Mouse (Mus musculus) heart, embryonic 16.5 days (tissue): ENCODE results near the gene Adamts6. TPM values are rescaled to one million over a fixed set of nuclear protein-coding genes. Genes with fewer than 3 reads are reported as not detected.

Experiments used
- ATAC-seq: fragments of 200-750 bp; cut with Nextera tagmentation; replicated peaks from 2 replicates; pipeline ENCODE4 v1.8.0; 2017; ENCODE audit warnings: moderate number of reproducible peaks; ENCODE audit not compliant: insufficient read depth, low FRiP score; ENCODE audit errors: extremely low read depth
- H3K27ac ChIP-seq: fragments of 300-500 bp; sonication (generic); 2 replicates; pipeline ENCODE4 v1.5.1; 2014; ENCODE audit warnings: mild to moderate bottlenecking, low read length, control low read depth, moderate library complexity
- H3K27me3 ChIP-seq: fragments of 300-500 bp; sonication (generic); 2 replicates; pipeline ENCODE4 v1.6.1; 2014; ENCODE audit warnings: low read length, mixed read lengths; ENCODE audit not compliant: control insufficient read depth, insufficient read depth
- H3K36me3 ChIP-seq: fragments of 300-500 bp; sonication (generic); 2 replicates; pipeline ENCODE4 v1.6.1; 2014; ENCODE audit not compliant: control insufficient read depth, insufficient read depth
- H3K4me1 ChIP-seq: fragments of 300-500 bp; sonication (generic); 2 replicates; pipeline ENCODE4 v1.6.1; 2014; ENCODE audit warnings: low read length, mixed read lengths; ENCODE audit not compliant: control insufficient read depth, insufficient read depth
- H3K4me2 ChIP-seq: fragments of 300-500 bp; sonication (generic); 2 replicates; pipeline ENCODE4 v1.6.1; 2014; ENCODE audit warnings: low read depth, mild to moderate bottlenecking, control low read depth, low read length
- H3K4me3 ChIP-seq: fragments of 300-500 bp; sonication (generic); 2 replicates; pipeline ENCODE4 v1.5.1; 2014; ENCODE audit warnings: mild to moderate bottlenecking, control low read depth, low read length
- H3K9ac ChIP-seq: fragments of 300-500 bp; sonication (generic); 2 replicates; pipeline ENCODE4 v1.6.1; 2014; ENCODE audit warnings: low read length, control low read depth
- H3K9me3 ChIP-seq: fragments of 300-500 bp; sonication (generic); replicated peaks from 2 replicates; pipeline ENCODE4 v1.6.1; 2016; ENCODE audit warnings: low read length; ENCODE audit not compliant: control insufficient read depth
- WGBS: fragments of 180-500 bp; shearing (Covaris S2); extraction: QIAGEN DNeasy Blood & Tissue Kit; methylation state at CpG from one replicate; pipeline ENCODE4 v1.1.7; 2014; 5-methylcytosine and 5-hydroxymethylcytosine counted together
- polyA plus RNA-seq: library from polyadenylated mRNA; unstranded; fragments of >200 nt; fragmentation: Nextera tagmentation; extraction: Ambion mirVana; gene quantifications from 2 replicates; pipeline ENCODE4 v1.2.1, GENCODE M21; 2015

Gene Adamts6
- polyA plus RNA-seq, 1 experiment from 2014 or later, result 5.7 TPM

DNA sequence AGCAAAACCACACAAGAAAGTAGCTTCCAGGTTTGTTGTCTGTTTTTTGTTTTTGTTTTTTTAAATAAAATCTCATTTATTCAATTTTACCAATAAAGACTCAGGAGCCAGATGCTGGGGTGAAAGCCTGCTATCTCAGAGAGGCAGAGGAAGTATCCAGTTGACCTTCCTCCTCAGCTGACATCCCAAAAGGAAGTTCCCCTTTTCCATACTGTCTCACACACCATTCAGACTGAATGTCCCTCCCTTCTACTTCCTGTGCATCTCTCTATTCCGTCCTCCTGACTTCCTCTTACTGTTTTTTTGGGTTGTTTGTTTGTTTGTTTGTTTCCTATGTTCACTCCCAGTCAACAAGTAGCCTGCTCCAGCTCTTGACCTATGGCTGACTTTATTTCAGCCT, 216.4 kb downstream of the Adamts6 start:
- H3K9ac ChIP-seq, result no peak overlapping the region
- no peak overlapping the region for H3K4me2 ChIP-seq
- no peaks in the 10 kb centered on the region for H3K4me1 ChIP-seq
- no peaks in the 10 kb centered on the region for H3K27me3 ChIP-seq
- H3K36me3 ChIP-seq, result no peaks in the 10 kb centered on the region
- H3K4me3 ChIP-seq, result no peak overlapping the region
- ATAC-seq, result no peak
- no peak overlapping the region for H3K27ac ChIP-seq
- no peaks in the 10 kb centered on the region for H3K9me3 ChIP-seq
- WGBS, result 66% methylated on average over 1 of the region's 1 CpGs

GRCm38 (mm10) chr13:104506165-104506875, 218.7 kb downstream of the Adamts6 start:
- no peaks in the 10 kb centered on the region for H3K27me3 ChIP-seq
- H3K4me2 ChIP-seq, result no peak overlapping the region
- no peaks in the 10 kb centered on the region for H3K9me3 ChIP-seq
- H3K4me3 ChIP-seq, result no peak overlapping the region
- no peak overlapping the region for H3K9ac ChIP-seq
- WGBS, result 74% methylated on average over 6 of the region's 6 CpGs
- no peak overlapping the region for H3K27ac ChIP-seq
- H3K36me3 ChIP-seq, result no peaks in the 10 kb centered on the region
- no peak for ATAC-seq
- H3K4me1 ChIP-seq, result no peaks in the 10 kb centered on the region

DNA sequence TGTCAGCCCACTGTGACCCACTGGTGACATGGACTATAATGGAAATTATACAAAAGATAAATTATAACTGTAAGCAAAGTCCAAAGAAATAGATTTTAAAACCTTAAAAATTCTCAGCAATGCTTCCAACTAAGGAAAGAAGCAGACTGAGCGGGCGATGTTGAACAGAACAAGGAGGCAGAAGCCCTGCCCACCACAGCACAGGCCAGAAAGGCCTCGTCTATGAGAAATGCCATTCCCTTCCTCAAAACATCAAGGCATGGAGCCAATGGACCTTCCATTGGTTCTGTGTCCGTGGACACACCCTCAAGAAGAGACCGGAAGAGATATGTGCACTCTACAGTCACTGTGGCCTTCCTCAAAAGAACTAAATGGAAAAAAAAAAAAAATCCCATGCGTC, 220.0 kb downstream of the Adamts6 start:
- Histone ChIP-seq H3K4me2 (no peak overlapping the region), H3K4me1 (no peaks in the 10 kb centered on the region), H3K27ac (no peak overlapping the region), H3K9me3 (no peaks in the 10 kb centered on the region), H3K9ac (no peak overlapping the region), H3K4me3 (no peak overlapping the region), H3K36me3 (no peaks in the 10 kb centered on the region), H3K27me3 (no peaks in the 10 kb centered on the region)
- 82% methylated on average over 6 of the region's 6 CpGs for WGBS
- ATAC-seq, result no peak

GRCm38 (mm10) chr13:104509561-104510493, 222.2 kb downstream of the Adamts6 start:
- no peaks in the 10 kb centered on the region for H3K36me3 ChIP-seq
- 64% methylated on average over 26 of the region's 26 CpGs for WGBS
- no peak overlapping the region for H3K9ac ChIP-seq
- no peaks in the 10 kb centered on the region for H3K4me1 ChIP-seq
- H3K9me3 ChIP-seq, result no peaks in the 10 kb centered on the region
- H3K27me3 ChIP-seq, result no peaks in the 10 kb centered on the region
- no peak for ATAC-seq
- no peak overlapping the region for H3K27ac ChIP-seq
- 0 out of 2 replicates have a peak overlapping the region, but pooled peaks have one; percentile 2 for H3K4me2 ChIP-seq
- no peak overlapping the region for H3K4me3 ChIP-seq

GRCm38 (mm10) chr13:104510766-104511165, 223.1 kb downstream of the Adamts6 start:
- Histone ChIP-seq H3K27ac (no peak overlapping the region), H3K4me2 (no peak overlapping the region), H3K4me3 (no peak overlapping the region), H3K9ac (no peak overlapping the region), H3K27me3 (no peaks in the 10 kb centered on the region), H3K4me1 (no peaks in the 10 kb centered on the region), H3K36me3 (no peaks in the 10 kb centered on the region), H3K9me3 (no peaks in the 10 kb centered on the region)
- 74% methylated on average over 5 of the region's 5 CpGs for WGBS
- ATAC-seq, result no peak

GRCm38 (mm10) chr13:104515054-104515453, 227.4 kb downstream of the Adamts6 start:
- Histone ChIP-seq H3K9me3 (no peaks in the 10 kb centered on the region), H3K27ac (no peak overlapping the region), H3K9ac (no peak overlapping the region), H3K4me3 (no peak overlapping the region), H3K36me3 (no peaks in the 10 kb centered on the region), H3K4me1 (peaks cover 13% of the 10 kb centered on the region), H3K27me3 (no peaks in the 10 kb centered on the region), H3K4me2 (no peak overlapping the region)
- ATAC-seq, result no peak
- 100% methylated on average over 1 of the region's 1 CpGs for WGBS

- WGBS, result 67% methylated on average over 4 of the region's 4 CpGs
- H3K27me3 ChIP-seq, result no peaks in the 10 kb centered on the region
- H3K9ac ChIP-seq, result no peak overlapping the region
- H3K4me3 ChIP-seq, result no peak overlapping the region
- no peak for ATAC-seq
- H3K36me3 ChIP-seq, result no peaks in the 10 kb centered on the region
- H3K4me1 ChIP-seq, result peaks cover 13% of the 10 kb centered on the region
- H3K4me2 ChIP-seq, result no peak overlapping the region
- no peak overlapping the region for H3K27ac ChIP-seq
- H3K9me3 ChIP-seq, result peaks cover 3% of the 10 kb centered on the region
Measured at GRCm38 (mm10) chr13:104516146-104516545, 228.5 kb downstream of the Adamts6 start.

DNA sequence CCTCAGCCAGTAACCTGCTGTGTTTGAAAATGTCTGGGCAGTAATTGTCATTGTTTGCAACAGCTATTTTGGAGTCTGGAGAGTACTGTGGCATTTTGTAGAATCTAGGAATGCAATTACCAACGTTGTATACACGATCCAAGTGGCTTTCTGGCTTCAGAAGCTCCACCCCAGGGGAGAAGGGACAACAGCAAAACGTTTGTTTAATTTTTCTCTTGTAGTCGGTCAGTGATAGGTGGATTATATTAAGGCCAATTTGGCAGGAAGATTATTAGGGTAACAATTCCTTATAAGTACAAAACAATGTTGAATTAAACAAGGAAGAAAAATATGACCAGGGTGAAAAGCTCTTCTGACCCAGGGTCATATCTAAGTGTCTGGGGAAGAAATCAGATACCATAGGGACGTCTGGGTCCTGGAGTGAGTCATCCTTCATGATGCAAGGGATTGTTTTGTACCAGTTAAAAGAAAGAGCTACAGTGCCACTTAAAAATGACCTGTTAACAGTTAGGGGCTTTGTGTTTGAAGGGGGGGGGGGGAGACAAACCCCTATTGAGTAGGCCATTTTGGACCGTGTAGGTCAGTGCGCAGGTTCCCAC, 229.2 kb downstream of the Adamts6 start:
- Histone ChIP-seq H3K27me3 (no peaks in the 10 kb centered on the region), H3K36me3 (no peaks in the 10 kb centered on the region), H3K9me3 (peaks cover 3% of the 10 kb centered on the region), H3K9ac (no peak overlapping the region), H3K4me1 (peaks cover 13% of the 10 kb centered on the region), H3K4me2 (no peak overlapping the region), H3K4me3 (no peak overlapping the region), H3K27ac (0 out of 2 replicates have a peak overlapping the region, but pooled peaks have one; percentile 1)
- WGBS, result 46% methylated on average over 7 of the region's 7 CpGs
- ATAC-seq, result no peak
